Mouse (Mus musculus) splenic B cell, adult 2 months (primary cell): ENCODE results near the gene Ucma.
A peak's percentile ranks its signal among the peaks of the same experiment; 100 is the strongest.

Experiments
- DNase-seq: peaks from one replicate; pipeline ENCODE4 v3.0.0-alpha.2; 2011; ENCODE audit warnings: low read depth, low spot score
- H3K27me3 ChIP-seq: 2 replicates; pipeline ENCODE4 v1.6.1; 2012; ENCODE audit warnings: mild to moderate bottlenecking, low read length, moderate library complexity, mixed read lengths; ENCODE audit not compliant: control insufficient read depth, poor library complexity, insufficient read depth, severe bottlenecking
- H3K36me3 ChIP-seq: 2 replicates; pipeline ENCODE4 v1.6.1; 2012; ENCODE audit warnings: mild to moderate bottlenecking, low read length, moderate library complexity, mixed read lengths; ENCODE audit not compliant: control insufficient read depth, poor library complexity, insufficient read depth, severe bottlenecking

The Ucma gene

DNA sequence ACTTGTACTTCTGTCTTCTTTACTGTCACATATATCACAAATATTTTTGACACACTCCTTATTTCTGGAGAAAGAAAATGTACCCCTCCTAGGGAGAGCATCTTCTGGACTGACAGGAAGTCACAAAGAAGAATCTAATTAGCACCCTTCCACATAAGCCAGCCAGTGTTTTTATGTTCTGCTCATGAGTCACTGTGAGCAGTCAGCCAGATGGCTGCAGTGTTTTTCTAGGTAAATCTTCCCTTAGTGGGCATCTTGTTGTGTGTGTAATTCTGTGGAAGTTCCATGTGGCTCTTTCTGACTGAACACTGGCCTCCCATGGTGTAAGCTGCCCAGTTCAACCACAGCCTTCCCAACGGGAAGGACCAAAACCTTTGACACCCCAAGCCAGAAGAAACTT lies 43.8 kb downstream of the Ucma start:
- DNase-seq = no peak
- Histone ChIP-seq H3K36me3 (no peaks in the 10 kb centered on the region), H3K27me3 (no peaks in the 10 kb centered on the region)

DNA sequence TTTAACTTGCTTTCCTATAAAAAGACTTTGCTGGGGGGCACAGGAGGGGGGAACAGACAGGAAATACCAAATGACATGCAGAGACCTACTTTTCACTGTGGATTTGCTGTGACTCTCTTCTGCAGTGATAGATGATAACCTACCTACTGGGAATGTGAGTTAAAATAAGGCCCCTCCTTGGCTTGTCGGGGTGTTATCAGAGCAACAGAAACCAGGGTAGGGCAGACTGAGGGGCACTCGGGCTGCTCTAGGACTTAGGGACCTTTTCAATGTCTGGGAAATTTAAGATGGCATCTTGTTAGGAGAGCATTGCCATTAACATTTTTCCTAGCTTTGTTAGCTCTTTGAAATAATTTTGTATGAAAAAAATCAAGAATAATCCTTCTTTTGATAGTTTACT lies 47.4 kb downstream of the Ucma start:
- H3K27me3 ChIP-seq = no peaks in the 10 kb centered on the region

DNA sequence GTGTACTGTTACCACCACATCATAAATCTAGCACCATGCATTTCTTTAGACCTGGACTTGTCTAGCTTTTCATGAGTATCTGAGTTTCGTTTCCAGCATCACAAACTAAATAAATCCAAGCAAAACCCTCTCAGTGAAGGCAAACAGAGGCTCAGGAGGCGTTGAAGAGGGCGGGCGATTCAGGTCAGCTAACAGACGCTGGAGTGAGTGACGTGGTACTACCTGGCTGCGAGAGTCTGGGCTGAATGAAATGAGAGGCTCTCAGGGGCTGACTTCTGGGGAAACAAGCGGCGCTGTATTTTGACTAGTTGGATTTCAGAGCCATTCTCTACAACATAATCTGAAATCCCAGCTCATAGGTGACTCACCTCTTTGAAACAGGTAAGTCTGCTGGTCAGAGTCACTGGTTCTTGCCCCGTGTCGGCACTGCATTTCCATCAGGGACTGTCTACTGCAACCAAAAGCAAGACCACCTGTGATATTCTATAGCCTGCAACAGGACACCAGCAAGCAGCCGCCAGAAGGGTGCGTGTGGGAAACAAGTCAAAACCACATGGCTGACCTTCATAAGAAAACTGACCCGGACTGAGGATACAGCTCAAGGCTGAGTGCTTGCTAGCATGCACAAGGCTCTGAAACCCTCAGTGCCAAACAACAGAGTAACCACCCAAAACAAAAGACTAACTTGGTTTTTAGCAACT lies 47.9 kb downstream of the Ucma start:
- Histone ChIP-seq H3K36me3 (no peaks in the 10 kb centered on the region), H3K27me3 (no peaks in the 10 kb centered on the region)
- DNase-seq = no peak

More for the DNA sequence above, 47.4 kb downstream of the Ucma start:
- H3K36me3 ChIP-seq = no peaks in the 10 kb centered on the region
- no peak for DNase-seq

DNA sequence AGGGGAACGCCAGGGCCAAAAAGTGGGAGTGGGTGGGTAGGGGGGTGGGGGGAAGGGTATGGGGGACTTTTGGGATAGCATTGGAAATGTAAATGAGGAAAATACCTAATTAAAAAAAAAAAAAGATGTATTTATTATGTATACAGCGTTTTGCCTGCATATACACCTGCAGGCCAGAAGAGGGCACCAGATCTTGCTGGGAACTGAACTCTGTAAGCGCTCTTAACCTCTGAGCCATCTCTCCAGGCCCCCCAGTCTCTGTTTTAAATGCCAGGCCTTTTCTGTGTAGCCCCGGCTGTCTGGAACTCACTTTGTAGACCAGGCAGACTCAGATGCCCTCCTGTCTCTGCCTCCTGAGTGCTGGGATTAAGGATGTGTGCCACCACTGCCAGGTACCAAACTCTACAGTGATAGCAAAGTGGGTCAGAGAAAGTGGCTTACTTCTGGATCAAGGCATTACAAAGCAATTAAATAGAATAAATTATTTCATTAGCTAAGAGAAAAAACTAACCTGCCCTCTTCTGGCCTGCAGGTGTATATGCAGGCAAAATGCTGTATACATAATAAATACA lies 49.3 kb downstream of the Ucma start:
- Histone ChIP-seq H3K27me3 (no peaks in the 10 kb centered on the region), H3K36me3 (no peaks in the 10 kb centered on the region)
- peak; percentile 58 for DNase-seq

DNA sequence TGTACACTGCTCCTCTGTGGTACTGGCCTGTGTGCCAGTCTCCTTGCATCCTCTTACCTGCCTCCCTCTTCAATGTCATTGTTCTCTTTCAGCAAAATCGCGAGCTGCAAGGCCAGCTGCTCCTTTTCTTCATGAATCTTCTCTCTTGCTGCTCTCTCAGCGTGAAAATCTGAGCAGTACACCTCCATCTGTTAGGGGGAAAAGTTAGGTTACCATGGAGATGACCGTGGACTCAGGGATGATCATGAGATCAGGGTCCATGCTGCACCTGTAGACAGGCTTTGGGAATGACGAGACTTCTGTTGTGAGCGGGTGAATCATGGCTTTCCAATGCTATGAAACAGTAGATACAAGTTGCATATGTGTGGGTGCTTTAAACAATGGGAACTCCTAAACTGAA lies 51.1 kb downstream of the Ucma start:
- Histone ChIP-seq H3K36me3 (no peaks in the 10 kb centered on the region), H3K27me3 (no peaks in the 10 kb centered on the region)
- DNase-seq = no peak

DNA sequence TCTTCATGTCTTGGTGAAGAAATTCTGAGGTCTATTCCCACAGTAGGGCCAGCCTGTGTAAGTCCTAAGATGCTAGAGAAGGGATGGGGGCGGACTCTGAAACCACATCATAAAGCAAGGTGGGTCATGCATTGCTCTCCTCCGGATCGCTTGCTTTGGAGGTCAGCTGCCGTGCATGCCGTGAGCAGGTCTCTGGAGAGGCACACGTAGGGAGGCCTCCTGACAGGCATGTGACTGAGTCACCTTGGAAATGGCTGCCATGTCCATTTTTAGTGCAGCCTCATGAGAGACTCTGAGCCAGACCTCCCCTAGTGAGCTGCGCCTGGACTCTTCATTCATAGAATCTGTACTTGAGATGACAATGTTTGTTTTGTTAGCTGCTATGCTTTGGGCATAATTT lies 52.1 kb downstream of the Ucma start:
- no peak for DNase-seq
- no peaks in the 10 kb centered on the region for H3K36me3 ChIP-seq
- H3K27me3 ChIP-seq = no peaks in the 10 kb centered on the region

GRCm38 (mm10) chr2:5029808-5030207 lies 53.9 kb downstream of the Ucma start:
- no peak for DNase-seq
- H3K27me3 ChIP-seq = no peaks in the 10 kb centered on the region
- H3K36me3 ChIP-seq = no peaks in the 10 kb centered on the region

- DNase-seq = no peak
- no peaks in the 10 kb centered on the region for H3K36me3 ChIP-seq
- H3K27me3 ChIP-seq = no peaks in the 10 kb centered on the region
Observed at GRCm38 (mm10) chr2:5031215-5031614, 55.3 kb downstream of the Ucma start.

DNA sequence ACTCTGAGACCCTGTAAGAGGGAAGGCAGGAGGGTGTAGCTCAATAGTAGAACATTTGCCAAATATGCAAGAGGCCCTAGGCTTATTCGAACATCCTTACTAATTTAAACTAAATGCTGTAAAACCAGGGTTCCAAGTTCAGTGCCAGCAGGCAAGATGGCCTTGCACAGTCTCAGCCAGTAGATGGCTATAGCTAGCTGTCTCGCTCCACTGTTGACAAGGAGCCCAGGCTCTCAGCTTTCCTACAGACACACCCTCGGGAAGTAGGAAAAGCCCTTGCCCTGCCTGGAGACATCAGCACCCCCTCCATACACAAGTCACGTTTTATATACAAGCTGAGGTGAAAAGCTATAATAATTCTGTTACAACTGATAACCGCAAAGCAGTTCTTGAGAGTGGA lies 56.7 kb downstream of the Ucma start:
- no peaks in the 10 kb centered on the region for H3K27me3 ChIP-seq
- H3K36me3 ChIP-seq = no peaks in the 10 kb centered on the region
- DNase-seq = no peak

GRCm38 (mm10) chr2:5033546-5034420 lies 57.9 kb downstream of the Ucma start:
- DNase-seq = no peak
- H3K36me3 ChIP-seq = no peaks in the 10 kb centered on the region
- H3K27me3 ChIP-seq = no peaks in the 10 kb centered on the region

GRCm38 (mm10) chr2:5034801-5035200 lies 58.9 kb downstream of the Ucma start:
- no peak for DNase-seq
- Histone ChIP-seq H3K27me3 (no peaks in the 10 kb centered on the region), H3K36me3 (no peaks in the 10 kb centered on the region)

GRCm38 (mm10) chr2:5035241-5035640 lies 59.3 kb downstream of the Ucma start:
- no peaks in the 10 kb centered on the region for H3K36me3 ChIP-seq
- no peaks in the 10 kb centered on the region for H3K27me3 ChIP-seq
- no peak for DNase-seq
